Mouse (Mus musculus) layer of hippocampus, postnatal 36 days (tissue): ENCODE measurements around the gene Slc16a14. TPM values are rescaled to one million over a fixed set of nuclear protein-coding genes. Genes with fewer than 3 reads are reported as not detected.

Source experiments
- DNase-seq, 2 experiments: peaks; one replicate each; pipeline ENCODE4 v3.0.0; 2022
- total RNA-seq, 2 experiments: library from RNA; stranded (reverse); gene quantifications; 2 replicates each; pipeline ENCODE4 v1.2.3; 2021

Slc16a14 gene
- total RNA-seq, 2 experiments from 2014 or later, result 12.4 to 15.6 TPM

- DNase-seq, result no peak
Observed at GRCm38 (mm10) chr1:84866231-84866630, 68.7 kb downstream of the Slc16a14 start.

GRCm38 (mm10) chr1:84864645-84865044 is 70.3 kb downstream of the Slc16a14 start:
- DNase-seq, result no peak

GRCm38 (mm10) chr1:84861255-84861630 is 73.7 kb downstream of the Slc16a14 start:
- DNase-seq, result no peak

GRCm38 (mm10) chr1:84860360-84861254 is 74.3 kb downstream of the Slc16a14 start:
- no peak for DNase-seq

GRCm38 (mm10) chr1:84859597-84859996 is 75.3 kb downstream of the Slc16a14 start:
- no peak for DNase-seq

Other genes starting within 250 kb of the Slc16a14 start
- 100 to 1,000 TPM; 113 to 118 TPM for gene Dner, start 238.9 kb downstream of the Slc16a14 start, total RNA-seq
- 1 to 10 TPM; 2.0 to 3.1 TPM for gene Fbxo36, start 95.3 kb downstream of the Slc16a14 start, total RNA-seq
- 100 to 1,000 TPM; 191 to 208 TPM for gene Trip12, start 94.6 kb downstream of the Slc16a14 start, total RNA-seq
- gene Gm10553, start 165.0 kb upstream of the Slc16a14 start, total RNA-seq, result not detected
- not detected for gene A530032D15Rik, start 174.7 kb upstream of the Slc16a14 start, total RNA-seq